Mouse (Mus musculus) G1E (cell line): Measurements from ENCODE around the gene Rps27a.

Experiments used
- CTCF ChIP-seq: IDR thresholded peaks from 2 replicates; pipeline ENCODE4 v1.5.1; 2012; ENCODE audit warnings: low read depth, low read length, inconsistent platforms, mixed read lengths
- POLR2AphosphoS5 ChIP-seq: IDR thresholded peaks from 2 replicates; pipeline ENCODE4 v1.6.1; 2012; ENCODE audit warnings: low read depth, low read length, inconsistent platforms; ENCODE audit not compliant: insufficient replicate concordance

DNA sequence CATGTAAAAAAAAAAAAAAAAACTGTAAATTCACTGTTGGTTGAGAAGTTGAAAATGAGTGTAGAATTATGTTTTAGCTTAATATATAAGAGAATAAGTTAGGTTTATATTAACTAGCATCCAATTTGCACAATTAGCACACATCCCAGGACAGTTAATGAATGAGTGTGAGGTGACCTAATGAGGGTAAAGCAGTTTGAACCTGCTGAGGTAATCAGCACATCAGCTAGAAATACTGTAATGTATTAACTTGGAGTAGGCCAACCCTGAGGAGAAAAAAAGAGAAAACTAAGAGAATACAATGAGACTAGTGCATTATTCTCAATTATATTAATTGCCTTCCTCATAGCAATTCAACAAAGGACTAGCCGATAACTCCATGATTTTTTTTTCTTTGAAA, 38.5 kb downstream of the Rps27a start:
- no peak for TF ChIP-seq POLR2AphosphoS5
- TF ChIP-seq CTCF = no peak
